Mouse (Mus musculus): ENCODE measurements around the gene P2ry2.

DNA sequence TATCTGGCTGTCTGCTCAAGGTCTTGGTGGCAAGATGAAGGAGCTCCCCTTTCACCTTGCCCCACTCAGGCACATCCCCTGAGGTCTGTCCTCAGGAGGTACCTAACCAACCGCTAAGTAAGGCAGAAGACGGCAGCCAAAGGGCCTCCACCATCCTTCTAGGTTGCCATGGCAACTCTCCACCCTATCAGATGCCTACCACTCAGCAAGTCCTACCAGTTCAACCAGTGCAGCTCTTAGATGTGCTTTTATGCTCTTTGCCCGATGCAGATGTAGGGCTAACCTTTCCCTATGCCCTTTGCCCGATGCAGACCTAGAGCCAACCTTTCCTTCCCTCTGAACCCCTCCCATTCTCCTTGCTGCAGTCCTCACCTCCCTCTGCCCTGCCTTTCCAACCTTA, 7.5 kb downstream of the P2ry2 start:
- TF ChIP-seq CTCF (IDR thresholded peaks at IDR 0.05; ENCODE audit: low read depth) (no peak), EP300 (IDR thresholded peaks at IDR 0.05; ENCODE audit: low read depth) (no peak)

All from heart, postnatal 0 days (tissue).